Mouse (Mus musculus) midbrain, embryonic 16.5 days (tissue): ENCODE measurements around the gene Rgl2. TPM values are rescaled to one million over a fixed set of nuclear protein-coding genes. Genes with fewer than 3 reads are reported as not detected.
"Not testable (repeated sequence)": the region's sequence is repeated elsewhere in the genome, so short reads cannot be mapped to it uniquely, and the experiment has no call there.

Experiments used
- ATAC-seq: fragments of 200-750 bp; cut with Nextera tagmentation; 2 replicates; pipeline ENCODE4 v1.8.0; 2017; ENCODE audit warnings: moderate TSS enrichment
- H3K27ac ChIP-seq: fragments of 300-500 bp; sonication (generic); 2 replicates; pipeline ENCODE4 v1.5.1; 2014; ENCODE audit warnings: mild to moderate bottlenecking, low read length, mixed read lengths
- H3K27me3 ChIP-seq: fragments of 300-500 bp; sonication (generic); 2 replicates; pipeline ENCODE4 v1.6.1; 2014; ENCODE audit warnings: low read depth, low read length, mixed read lengths; ENCODE audit not compliant: control insufficient read depth, insufficient read depth
- H3K36me3 ChIP-seq: fragments of 300-500 bp; sonication (generic); 2 replicates; pipeline ENCODE4 v1.6.1; 2014; ENCODE audit warnings: mild to moderate bottlenecking, low read length, moderate library complexity, mixed read lengths; ENCODE audit not compliant: control insufficient read depth, insufficient read depth
- H3K4me1 ChIP-seq: fragments of 300-500 bp; sonication (generic); 2 replicates; pipeline ENCODE4 v1.6.1; 2014; ENCODE audit warnings: mild to moderate bottlenecking, low read length, mixed read lengths; ENCODE audit not compliant: control insufficient read depth, insufficient read depth
- H3K4me2 ChIP-seq: fragments of 300-500 bp; sonication (generic); 2 replicates; pipeline ENCODE4 v1.6.1; 2014; ENCODE audit warnings: mild to moderate bottlenecking, low read length, mixed read lengths
- H3K4me3 ChIP-seq: fragments of 300-500 bp; sonication (generic); 2 replicates; pipeline ENCODE4 v1.5.1; 2014; ENCODE audit warnings: low read depth, mild to moderate bottlenecking, low read length, moderate library complexity, mixed read lengths
- H3K9ac ChIP-seq: fragments of 300-500 bp; sonication (generic); 2 replicates; pipeline ENCODE4 v1.6.1; 2014; ENCODE audit warnings: low read depth, low read length, mixed read lengths
- H3K9me3 ChIP-seq: fragments of 300-500 bp; sonication (generic); replicated peaks from 2 replicates; pipeline ENCODE4 v1.6.1; 2014; ENCODE audit warnings: mild to moderate bottlenecking, low read length, mixed read lengths; ENCODE audit not compliant: control insufficient read depth, poor library complexity, severe bottlenecking
- WGBS: fragments of 180-500 bp; shearing (Covaris S2); extraction: QIAGEN DNeasy Blood & Tissue Kit; methylation state at CpG from one replicate; pipeline ENCODE4 v1.1.7; 2014; 5-methylcytosine and 5-hydroxymethylcytosine counted together
- polyA plus RNA-seq: library from polyadenylated mRNA; unstranded; fragments of >200 nt; fragmentation: Nextera tagmentation; extraction: Ambion mirVana; gene quantifications from 2 replicates; pipeline ENCODE4 v1.2.1, GENCODE M21; 2015

Rgl2 gene
- polyA plus RNA-seq, 1 experiment from 2014 or later: 57.2 TPM

DNA sequence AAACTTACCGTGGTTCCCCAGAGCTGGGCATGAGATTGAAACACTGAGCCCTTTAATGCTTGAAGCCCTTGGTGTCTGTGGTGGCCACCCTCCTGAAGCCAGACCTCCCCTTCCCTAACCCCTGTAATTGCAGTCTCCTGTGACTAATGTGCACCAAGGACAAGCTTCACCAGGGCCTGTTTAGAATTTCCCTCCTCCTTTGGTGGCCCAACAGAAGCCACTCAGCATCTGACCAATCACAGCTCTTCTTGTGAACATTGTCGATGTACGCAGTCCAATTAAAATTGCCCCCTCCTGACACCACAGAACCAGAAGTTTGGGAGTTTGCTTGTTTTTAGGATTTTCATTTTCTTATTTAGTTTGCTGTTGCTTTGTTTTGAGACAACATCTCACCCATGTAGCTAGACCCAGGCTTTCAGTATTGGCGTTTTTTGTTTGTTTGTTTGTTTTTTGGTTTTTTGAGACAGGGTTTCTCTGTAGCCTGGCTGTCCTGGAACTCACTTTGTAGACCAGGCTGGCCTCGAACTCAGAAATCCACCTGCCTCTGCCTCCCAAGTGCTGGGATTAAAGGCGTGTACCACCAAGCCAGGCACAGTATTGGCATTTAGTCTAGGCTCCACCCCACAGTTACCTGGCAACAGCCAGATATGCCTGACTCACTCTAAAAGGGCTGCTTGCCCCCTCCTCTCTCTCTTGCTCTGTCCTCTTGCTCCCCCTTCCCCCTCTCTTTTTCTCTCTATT is 25.3 kb upstream of the Rgl2 start:
- not testable (repeated sequence) for H3K9ac ChIP-seq, H3K9me3 ChIP-seq, H3K27me3 ChIP-seq, H3K27ac ChIP-seq, H3K36me3 ChIP-seq, H3K4me2 ChIP-seq, H3K4me1 ChIP-seq, H3K4me3 ChIP-seq, ATAC-seq
- WGBS: 74% methylated on average over 6 of the region's 6 CpGs

GRCm38 (mm10) chr17:33904835-33905234 is 24.5 kb upstream of the Rgl2 start, which contains the start of gene Platr17:
Gene Platr17 (plus strand): TSS chr17:33905135.
- 30% methylated on average over 3 of the region's 4 CpGs for WGBS
- not testable (repeated sequence) for H3K27me3 ChIP-seq, H3K4me1 ChIP-seq, H3K4me3 ChIP-seq, H3K4me2 ChIP-seq, H3K36me3 ChIP-seq, H3K9me3 ChIP-seq, H3K27ac ChIP-seq, ATAC-seq, H3K9ac ChIP-seq

- WGBS: under 1% methylated on average over 44 of the region's 44 CpGs
- Histone ChIP-seq H3K9me3 (no peaks in the 10 kb centered on the region), H3K9ac (peak overlapping the region; percentile 78), H3K27me3 (no peaks in the 10 kb centered on the region), H3K27ac (peak overlapping the region; percentile 83), H3K36me3 (peaks cover 15% of the 10 kb centered on the region), H3K4me3 (peak overlapping the region; percentile 83), H3K4me1 (peaks cover 13% of the 10 kb centered on the region), H3K4me2 (peak overlapping the region; percentile 89)
- ATAC-seq: peak; percentile 12
Observed at GRCm38 (mm10) chr17:33908331-33909076, 20.8 kb upstream of the Rgl2 start.

DNA sequence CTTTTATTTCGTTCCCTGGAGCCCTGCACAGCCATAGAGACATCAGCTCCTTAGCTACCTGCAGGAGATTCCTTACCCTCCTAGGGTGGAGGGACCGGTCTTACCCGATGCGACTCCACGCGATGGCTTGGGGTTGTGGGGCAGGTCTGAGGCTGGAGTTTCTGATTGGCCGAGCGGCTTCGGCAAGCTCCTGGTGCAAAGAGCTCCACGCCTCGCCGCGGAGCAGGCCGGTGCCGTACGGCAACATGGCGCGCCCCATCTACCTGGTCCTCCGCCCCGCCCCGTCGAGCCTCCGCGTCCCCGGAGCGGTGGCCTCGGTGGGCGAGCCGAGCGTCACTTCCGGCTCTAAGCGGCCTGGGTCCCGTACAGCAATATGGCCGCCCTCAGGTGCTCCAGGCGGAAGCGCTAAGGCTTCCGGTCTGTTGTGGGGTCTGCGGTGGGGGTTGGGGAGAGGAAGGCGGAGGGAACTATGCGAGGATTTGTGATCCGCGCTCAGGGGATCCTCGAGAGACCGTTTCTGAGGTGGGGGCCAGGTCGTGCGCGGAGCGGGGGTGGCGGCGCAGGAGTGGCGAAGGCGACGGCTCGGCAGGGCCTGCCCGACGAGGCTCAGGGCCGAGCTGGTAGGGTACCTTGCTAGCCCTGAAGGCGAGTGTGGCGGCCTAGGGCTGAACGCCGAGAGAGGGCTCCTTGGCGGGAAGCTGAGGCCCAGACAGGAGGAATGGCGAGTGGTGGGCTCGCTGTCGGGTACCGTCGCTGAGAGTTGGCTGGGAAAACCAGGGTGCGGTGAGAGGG is 20.1 kb upstream of the Rgl2 start, which contains the start of gene Daxx:
Gene Daxx, plus strand, starts transcription at position 338 of the 792 bp plus-strand sequence.
- Histone ChIP-seq H3K4me3 (peak within 1 kb of the TSS; percentile 83), H3K9me3 (no peaks in the 10 kb centered on the region), H3K27ac (peak within 1 kb of the TSS; percentile 86), H3K27me3 (no peaks in the 10 kb centered on the region), H3K36me3 (peaks cover 22% of the 10 kb centered on the region), H3K4me1 (peaks cover 13% of the 10 kb centered on the region), H3K4me2 (peak within 1 kb of the TSS; percentile 89), H3K9ac (peak within 1 kb of the TSS; percentile 94)
- peak; percentile 97 for ATAC-seq
- under 1% methylated on average over 67 of the region's 68 CpGs for WGBS

DNA sequence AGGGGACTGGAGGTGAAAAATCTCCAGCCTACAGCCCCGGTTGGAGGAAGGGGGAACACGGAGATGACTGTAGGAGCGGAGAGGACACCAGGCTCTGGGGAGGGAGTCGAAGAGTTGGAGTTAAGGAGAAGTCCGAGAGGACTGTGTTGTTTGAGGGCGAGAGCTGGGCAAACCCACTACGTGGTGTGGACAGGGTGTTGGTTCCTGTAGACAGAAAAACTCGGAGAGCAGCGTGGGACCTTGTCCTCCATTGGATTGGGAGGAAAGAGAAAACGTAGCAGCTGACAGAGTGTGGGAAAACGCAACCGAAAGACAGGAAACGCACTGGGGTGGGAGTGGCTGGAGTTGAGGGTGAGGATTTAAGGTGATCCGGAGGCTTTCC is 19.5 kb upstream of the Rgl2 start:
- Histone ChIP-seq H3K4me2 (peak overlapping the region; percentile 89), H3K4me1 (peaks cover 13% of the 10 kb centered on the region), H3K27me3 (no peaks in the 10 kb centered on the region), H3K27ac (peak overlapping the region; percentile 86), H3K9me3 (no peaks in the 10 kb centered on the region), H3K4me3 (peak overlapping the region; percentile 83), H3K36me3 (peaks cover 22% of the 10 kb centered on the region), H3K9ac (peak overlapping the region; percentile 94)
- no peak; the same call in 1 of the 2 replicates for ATAC-seq
- WGBS: under 1% methylated on average over 14 of the region's 14 CpGs

- ATAC-seq: no peak
- H3K4me1 ChIP-seq: peaks cover 18% of the 10 kb centered on the region
- peaks cover 22% of the 10 kb centered on the region for H3K36me3 ChIP-seq
- peak overlapping the region; percentile 94 for H3K9ac ChIP-seq
- H3K4me3 ChIP-seq: peak overlapping the region; percentile 83
- H3K9me3 ChIP-seq: no peaks in the 10 kb centered on the region
- H3K27ac ChIP-seq: no peak overlapping the region
- no peaks in the 10 kb centered on the region for H3K27me3 ChIP-seq
- peak overlapping the region; percentile 89 for H3K4me2 ChIP-seq
- 57% methylated on average over 11 of the region's 11 CpGs for WGBS
Observed at GRCm38 (mm10) chr17:33910346-33911051, 18.8 kb upstream of the Rgl2 start.

GRCm38 (mm10) chr17:33911052-33911812 is 18.1 kb upstream of the Rgl2 start:
- no peaks in the 10 kb centered on the region for H3K9me3 ChIP-seq
- no peak overlapping the region for H3K27ac ChIP-seq
- peaks cover 22% of the 10 kb centered on the region for H3K36me3 ChIP-seq
- H3K9ac ChIP-seq: no peak overlapping the region
- peaks cover 18% of the 10 kb centered on the region for H3K4me1 ChIP-seq
- no peaks in the 10 kb centered on the region for H3K27me3 ChIP-seq
- H3K4me3 ChIP-seq: no peak overlapping the region
- WGBS: 93% methylated on average over 31 of the region's 31 CpGs
- H3K4me2 ChIP-seq: no peak overlapping the region
- ATAC-seq: no peak
